Mouse (Mus musculus) neutrophil, adult 65 days (primary cell): Measurements from ENCODE around the gene Kctd12b. TPM values are rescaled to one million over a fixed set of nuclear protein-coding genes. Genes with fewer than 3 reads are reported as not detected.

Experiments used
- total RNA-seq: library from RNA; stranded (reverse); gene quantifications from 2 replicates; pipeline ENCODE4 v1.2.4, GENCODE M21; 2023

Kctd12b gene
- total RNA-seq = 0.73 and 1.0 TPM in 2 replicates

DNA sequence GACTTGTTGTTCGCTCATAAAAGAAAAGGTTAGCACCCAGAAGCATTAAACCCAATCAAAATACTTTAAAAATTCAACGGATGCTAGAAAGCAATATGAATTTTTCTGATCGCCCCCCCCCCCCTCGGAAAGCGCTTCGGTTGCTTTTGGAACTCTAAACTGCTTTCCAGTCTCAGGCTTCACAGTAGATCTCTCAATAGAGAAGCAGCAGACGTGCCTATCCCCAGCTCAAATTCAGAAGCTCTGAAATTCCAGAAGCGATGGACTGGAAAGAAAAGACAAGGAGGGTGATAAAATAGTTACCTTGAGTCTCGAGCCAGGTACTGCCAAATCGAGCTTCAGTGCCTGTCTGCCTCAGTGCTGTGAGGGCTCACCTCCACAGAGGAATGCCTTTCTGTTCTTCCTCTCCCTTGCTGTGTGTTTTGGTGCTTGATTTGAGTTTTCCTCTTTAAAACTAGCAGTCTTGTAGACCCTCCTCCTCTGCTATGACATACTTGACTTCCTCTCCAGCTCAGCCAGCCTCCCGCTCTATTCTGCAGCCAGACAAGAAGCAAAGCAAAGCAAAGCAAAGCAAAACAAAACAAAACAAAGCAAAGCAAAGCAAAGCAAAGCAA lies at the start of gene Kctd12b:
Gene Kctd12b (minus strand): TSS at position 610 of the 614 bp plus-strand sequence.

DNA sequence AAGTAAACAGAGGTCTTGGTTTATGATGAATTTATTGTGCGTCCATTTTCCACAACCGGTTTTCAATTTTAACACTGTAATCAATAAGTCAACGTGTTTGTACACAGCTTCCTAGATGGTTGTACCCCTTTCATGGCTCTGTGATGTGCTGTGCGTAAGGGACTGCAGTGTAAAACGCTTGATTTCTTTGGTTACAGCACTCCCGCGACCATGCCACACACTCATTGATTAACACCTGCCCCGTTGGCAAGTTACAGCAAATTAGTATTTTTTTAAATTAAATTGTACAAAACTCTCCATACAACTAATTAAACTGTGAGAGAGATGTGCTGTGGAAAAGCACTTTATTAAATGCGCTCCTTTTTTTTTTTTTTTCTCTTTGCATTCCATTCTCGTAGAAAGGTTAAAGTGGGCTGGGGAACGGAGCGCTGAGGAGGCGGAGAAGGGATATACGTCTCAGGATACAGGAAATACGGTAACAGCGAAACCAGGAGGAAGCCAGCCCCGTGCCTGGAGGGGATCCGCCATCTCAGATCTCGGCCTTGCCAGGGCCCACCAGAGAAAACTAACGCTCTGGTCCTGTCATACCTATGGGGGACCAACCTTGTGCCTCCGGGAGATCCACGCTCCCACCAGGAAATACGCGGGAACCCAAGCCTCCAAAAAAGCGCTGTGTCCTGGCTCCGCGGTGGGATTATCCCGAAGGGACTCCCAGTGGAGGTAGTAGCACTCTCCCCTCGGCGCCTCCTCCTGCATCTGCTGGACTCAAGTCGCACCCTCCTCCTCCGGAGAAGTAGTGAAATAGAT lies 27.1 kb upstream of the Kctd12b start, which contains the start of gene Nbdy:
Gene Nbdy (plus strand): TSS at position 481 of the 807 bp plus-strand sequence.

Other genes starting within 250 kb of the Kctd12b start
- 16.0 and 20.7 TPM in 2 replicates for gene Ubqln2, start 198.2 kb downstream of the Kctd12b start, total RNA-seq
- not detected in 2 replicates for gene Cypt3, start 137.8 kb downstream of the Kctd12b start, total RNA-seq
- 9.2 and 10.2 TPM in 2 replicates for gene Nbdy, start 27.2 kb upstream of the Kctd12b start, total RNA-seq
- gene Spin2c, start 135.8 kb upstream of the Kctd12b start, total RNA-seq = not detected in 2 replicates